Mouse (Mus musculus) adrenal gland, adult (tissue): ENCODE measurements around the gene Pkp1.

Source experiments
- DNase-seq, 2 experiments: peaks; one replicate each; pipeline ENCODE4 v3.0.0; 2022 to 2023; ENCODE audit warnings: low spot score in 1 of 2; ENCODE audit not compliant: inconsistent age in 2 of 2

The Pkp1 gene

DNA sequence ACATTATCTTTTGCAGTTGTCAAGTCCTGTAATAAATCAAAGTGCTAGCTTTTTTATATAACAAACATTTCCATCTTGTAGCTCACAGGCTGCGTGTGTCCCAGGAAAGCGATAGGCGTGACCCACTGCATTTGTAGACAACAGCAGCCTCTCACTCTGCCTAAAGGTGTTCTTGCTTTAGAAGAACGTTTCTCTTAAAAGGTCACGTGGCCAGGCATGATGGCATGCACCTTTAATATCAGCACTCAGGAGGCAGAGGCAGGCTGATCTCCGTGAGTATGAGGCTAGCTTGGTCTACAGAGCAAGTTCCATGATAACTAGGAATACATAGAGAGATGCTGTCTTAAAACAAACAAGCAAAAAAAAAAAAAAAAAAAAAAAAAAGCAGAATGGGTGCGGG lies 60.5 kb downstream of the Pkp1 start:
- no peak for DNase-seq

DNA sequence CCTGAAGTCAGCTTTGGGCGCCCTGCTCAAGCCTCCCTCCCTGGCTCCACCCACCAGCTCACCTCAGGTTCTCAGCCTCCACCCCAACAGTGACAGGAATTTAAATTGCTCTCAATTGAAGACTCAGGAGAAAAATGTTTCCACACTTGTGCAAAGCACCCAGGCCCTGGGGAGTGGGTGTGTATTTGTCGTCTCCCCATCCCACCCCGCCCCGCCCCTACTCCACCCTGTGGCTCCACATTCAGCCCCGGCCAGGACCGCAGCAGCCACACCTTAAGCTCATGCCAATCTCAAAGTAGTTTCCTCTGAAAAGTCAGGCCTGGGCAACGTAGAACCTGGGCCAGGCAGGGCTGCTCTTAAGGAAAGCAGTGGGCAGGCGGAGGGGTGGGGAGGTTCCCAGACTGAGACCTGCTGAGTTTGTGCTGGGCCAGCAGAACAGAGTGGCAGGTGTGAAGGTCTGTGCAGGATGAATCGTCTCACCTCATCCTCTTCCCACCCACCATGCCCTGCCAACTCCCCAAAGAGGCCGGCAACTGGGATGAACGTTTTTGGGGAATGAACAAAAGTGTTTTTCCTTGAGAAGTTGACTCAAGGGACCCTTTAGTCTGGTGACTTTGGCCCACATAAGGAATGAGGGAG lies 61.8 kb downstream of the Pkp1 start:
- no peak for DNase-seq

- DNase-seq, result no peak
Measured at GRCm38 (mm10) chr1:135856070-135856469, 62.9 kb downstream of the Pkp1 start.

- DNase-seq, result no peak
Measured at GRCm38 (mm10) chr1:135855344-135855687, 63.7 kb downstream of the Pkp1 start.

- no peak for DNase-seq
Measured at GRCm38 (mm10) chr1:135854591-135855343, 64.2 kb downstream of the Pkp1 start.

DNA sequence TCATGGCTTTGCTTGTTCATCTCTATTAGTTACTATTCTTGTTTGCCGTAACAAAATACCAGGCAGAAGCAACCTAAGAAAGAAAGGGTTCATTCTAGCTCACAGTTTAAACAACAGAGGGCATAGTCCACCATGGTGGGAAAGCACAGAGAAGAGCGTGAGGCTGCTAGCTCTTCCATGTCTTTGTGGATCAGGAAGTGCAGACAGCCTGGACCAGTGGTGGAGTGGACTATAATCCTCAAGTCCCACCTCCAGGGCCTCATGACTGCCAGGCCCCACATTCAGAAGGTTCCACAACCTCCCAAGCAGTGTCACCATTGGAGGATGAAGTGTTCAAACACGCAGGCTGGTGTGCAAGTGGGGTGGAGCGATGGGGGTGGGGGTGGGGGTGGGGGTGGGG lies 65.8 kb downstream of the Pkp1 start:
- DNase-seq, result no peak

DNA sequence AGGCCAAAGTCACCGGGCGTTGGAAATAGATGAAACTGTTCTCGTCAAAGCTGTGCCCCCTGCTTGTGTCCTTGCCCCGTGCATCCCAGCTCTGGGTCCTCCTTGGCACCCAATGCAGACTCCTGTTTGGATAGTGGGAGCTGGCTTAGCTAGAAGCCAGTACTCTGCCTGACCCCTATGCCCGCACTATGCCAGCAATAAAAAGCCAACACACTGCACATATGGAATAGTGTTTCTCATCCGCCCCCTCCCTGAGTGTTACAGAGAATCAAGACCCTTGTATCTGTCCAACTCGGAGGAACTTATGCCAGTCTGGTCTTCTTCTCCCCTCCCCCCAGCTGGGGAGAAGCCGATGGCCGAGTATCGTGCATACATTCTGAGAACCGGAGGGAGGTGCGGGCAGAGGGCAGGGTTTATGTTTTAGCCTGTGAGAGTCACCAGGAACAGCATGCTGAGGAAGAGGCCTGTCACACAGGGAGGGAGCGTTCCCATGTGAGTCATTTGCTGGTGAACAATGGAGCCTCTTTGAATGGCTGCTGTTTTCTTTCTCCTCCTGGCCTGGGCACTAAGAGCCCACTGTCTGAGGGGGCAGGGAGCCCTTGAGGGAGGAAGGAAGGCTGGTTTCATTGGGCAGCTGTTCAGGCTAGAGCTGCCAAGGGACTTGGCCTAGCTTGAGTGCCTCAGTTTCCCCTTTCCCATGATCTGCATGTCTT lies 66.8 kb downstream of the Pkp1 start:
- no peak for DNase-seq

DNA sequence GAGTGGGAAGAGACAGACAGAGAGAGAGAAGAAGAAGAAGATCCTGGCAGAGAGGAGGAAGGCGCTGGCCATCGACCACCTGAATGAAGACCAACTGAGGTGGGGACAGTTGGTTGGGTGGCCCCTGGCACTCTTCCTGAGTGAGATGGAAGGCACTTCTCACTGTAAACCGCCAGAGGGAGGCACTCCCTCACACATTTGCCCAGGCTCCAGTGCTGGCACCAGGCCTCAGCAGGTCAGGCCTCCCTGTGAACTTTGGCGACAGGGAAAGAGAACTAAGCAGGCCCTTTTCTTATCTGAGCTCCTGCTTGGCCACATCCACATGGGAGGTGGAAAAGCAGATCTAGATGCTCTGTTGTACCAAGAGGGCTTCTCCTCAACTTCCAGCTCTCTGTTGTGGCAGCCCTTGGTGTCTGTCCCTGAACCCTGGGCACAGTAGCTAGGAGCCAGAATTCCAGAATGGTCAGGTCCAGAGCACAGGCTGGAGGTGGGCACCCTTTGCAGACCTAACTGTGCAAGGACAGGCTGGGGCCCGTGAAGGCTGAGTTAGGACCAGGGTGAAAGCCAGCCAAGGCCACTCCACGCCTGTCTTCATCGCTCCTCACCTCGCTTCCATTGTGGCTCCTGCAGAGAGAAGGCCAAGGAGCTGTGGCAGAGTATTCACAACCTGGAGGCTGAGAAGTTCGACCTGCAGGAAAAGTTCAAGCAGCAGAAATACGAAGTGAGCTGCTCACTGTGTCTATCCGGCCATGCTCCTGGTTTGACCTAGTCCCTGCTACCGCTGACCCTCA lies 68.1 kb downstream of the Pkp1 start:
- peak; percentile 25 to 73 for DNase-seq

GRCm38 (mm10) chr1:135847611-135848351 lies 71.2 kb downstream of the Pkp1 start:
- no peak for DNase-seq

GRCm38 (mm10) chr1:135847139-135847562 lies 71.9 kb downstream of the Pkp1 start:
- DNase-seq, result peak; percentile 30 to 78

DNA sequence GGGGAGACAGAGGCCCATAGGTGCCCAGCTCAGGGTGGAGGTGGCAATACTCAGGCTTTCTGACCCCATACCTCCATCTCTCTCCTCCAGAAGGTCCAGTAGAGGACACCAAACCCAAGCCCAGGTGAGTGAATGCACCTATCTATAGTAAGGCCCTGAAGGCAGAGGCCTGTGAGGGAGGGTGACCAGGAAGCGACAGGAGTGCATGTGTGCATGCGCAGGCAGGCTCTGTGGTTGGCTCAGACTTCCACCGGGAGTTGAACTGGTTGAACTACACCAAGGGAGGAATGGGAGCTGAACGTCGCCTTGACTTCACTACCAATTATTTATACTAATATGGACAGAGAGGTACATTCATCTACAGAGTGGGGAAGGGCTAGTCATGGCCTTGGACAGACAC lies 72.4 kb downstream of the Pkp1 start:
- no peak for DNase-seq

DNA sequence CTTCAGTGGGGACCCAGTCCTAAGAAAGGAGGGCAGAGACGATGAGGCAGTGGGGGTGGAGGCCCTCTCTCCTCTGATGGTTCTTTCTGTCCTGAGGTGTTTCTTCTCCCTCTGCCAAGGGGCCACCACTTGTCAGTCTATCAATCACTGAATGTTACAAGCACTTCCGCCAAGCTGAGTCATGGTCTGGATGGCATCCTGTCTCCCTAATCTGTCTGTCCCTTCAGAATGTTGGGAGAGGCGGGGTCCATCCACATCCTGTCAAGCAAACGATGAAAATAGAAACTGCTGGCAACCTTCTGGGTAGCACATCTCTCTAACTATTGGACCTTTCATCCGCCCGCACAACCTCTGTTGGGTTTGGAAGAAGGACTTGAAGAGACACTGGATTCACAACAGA lies 74.5 kb downstream of the Pkp1 start:
- peak in 1 of 2 experiments; percentile 47 for DNase-seq

DNA sequence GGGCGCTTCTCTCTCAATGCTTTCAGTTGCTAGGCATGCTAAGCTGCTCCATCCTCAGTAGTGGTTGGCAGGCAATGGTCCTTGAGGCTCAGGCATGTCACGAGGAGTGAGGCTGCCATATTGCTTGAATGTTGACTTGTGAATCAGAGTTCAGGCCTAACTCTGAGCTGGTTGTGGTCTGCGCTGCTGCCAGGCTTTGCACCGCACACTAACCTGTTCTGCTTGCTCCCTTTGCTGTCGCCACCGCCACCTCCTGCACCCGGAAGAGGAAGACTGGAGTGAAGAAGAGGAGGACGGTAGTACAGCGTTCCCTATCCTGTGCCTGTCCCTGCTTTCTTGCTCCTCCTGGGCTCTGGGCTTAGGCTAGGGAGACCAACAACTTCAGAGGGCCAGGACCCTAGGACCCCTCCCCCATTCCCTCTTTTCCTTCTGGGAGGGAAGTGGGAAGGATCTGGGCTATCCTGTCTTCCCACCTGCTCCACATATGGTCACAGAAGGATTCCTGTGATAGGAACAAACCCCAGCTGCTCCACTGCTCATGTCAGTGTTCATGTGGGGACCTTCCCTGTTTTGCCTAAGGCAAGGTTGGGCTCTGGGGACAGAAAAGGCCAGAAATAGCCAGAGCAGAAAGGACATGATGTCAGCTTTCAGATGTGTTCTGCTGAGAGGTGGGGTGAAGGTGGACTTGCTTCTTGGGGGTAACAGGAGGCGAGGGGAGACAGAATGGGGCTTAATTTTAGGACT lies 75.3 kb downstream of the Pkp1 start:
- DNase-seq, result no peak

GRCm38 (mm10) chr1:135840675-135841395 lies 78.2 kb downstream of the Pkp1 start:
- no peak for DNase-seq

GRCm38 (mm10) chr1:135839065-135839464 lies 79.9 kb downstream of the Pkp1 start:
- DNase-seq, result no peak

GRCm38 (mm10) chr1:135838626-135839025 lies 80.4 kb downstream of the Pkp1 start:
- no peak for DNase-seq

DNA sequence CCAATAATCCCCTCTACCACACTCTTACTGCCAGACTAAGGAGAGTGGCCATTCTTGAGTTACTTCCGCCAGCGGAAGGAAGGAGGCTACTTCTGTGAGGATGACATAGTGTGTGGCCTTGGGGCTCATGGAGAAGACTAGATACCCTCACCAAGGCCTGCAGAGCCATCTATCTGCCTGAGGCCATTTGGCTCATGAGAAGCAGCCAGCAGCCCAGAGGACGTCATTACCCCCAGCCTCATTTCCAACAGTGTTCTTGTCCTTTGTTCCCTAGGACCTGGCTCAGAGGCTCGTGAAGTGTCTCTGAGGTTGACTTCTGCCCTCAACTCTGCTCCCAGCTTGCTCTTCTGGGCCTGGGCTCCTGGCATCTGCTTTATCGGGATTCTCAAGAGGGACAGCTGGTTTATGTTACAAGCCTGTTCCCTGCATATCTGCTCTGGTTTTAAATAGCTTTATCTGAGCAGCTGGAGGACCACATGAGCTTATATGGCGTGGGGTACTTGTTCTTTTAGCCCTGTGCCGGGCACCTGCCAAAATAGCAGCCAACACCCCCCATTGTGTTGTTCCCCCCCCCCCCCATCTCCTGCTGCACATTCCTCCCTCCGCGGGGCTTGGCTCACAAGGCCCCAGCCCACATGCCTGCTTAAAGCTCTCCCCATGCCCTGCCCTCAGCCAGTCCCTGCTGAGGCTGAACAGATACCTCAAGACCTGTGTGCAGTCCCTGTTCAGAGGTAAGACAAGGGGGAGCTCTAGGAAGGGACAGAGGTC lies 83.1 kb downstream of the Pkp1 start, which contains the start of gene Tnnt2:
TSS of gene Tnnt2 (plus strand) at position 639 of the 768 bp plus-strand sequence.
- DNase-seq, result no peak

- DNase-seq, result no peak
Measured at GRCm38 (mm10) chr1:135834983-135835382, 84.0 kb downstream of the Pkp1 start.
